Mouse (Mus musculus) brain, embryonic 18.5 days (tissue): ENCODE measurements at regions not wholly inside any gene's neighbourhood (a gene's known extent, or its start where the extent isn't known, plus 50 kb on each side); places are given as distances from the start of the nearest gene placed in this dataset.

Source experiments
- DNase-seq: peaks from one replicate; pipeline ENCODE4 v3.0.0-alpha.2; 2012; ENCODE audit warnings: low read depth, low spot score

- DNase-seq = no peak
Measured at GRCm38 (mm10) chr17:22795213-22795612, 71.7 kb downstream of the Zfp945 start.

DNA sequence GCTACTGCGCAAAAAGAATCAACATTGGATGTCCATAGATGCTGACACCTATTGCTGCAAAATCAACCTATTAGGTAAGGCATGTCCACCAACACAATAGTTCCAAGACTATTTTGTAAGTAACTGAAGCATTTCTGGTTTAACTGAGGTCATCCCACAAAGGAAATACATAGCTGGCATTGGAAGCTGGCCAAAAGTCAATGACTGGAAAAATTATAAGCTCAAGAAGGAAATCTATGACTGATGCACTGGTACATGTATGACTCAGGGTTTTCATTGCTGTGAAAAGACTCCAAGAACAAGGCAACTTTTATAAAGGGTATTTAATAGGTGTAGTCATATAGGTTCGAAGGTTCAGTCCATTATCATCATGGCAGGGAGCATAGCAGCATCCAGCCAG lies 82.5 kb downstream of the Zfp945 start:
- DNase-seq = no peak

- DNase-seq = no peak
Measured at GRCm38 (mm10) chr17:22745736-22746135, 121.2 kb downstream of the Zfp945 start.

GRCm38 (mm10) chr17:22739581-22740178 lies 127.3 kb downstream of the Zfp945 start:
- peak; percentile 74 for DNase-seq

DNA sequence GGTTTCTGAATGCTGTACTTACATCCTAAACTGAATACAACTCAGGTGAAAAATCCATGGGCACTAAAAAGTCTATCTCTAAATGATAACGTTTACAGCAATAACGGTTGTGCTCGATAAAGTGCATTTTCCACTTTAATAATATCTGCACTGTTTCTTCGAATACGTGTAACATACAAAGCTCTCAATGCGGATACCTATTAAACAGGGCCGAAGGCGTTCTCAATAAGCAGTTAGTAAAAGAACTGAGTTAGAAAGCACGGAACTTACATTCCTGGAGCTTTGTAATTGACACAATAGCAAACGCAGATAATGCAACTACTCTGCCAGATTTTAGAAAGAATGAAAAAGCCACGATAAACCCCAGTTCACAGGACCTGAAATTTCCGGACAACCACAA lies 127.8 kb downstream of the Zfp945 start:
- no peak for DNase-seq

- DNase-seq = no peak
Measured at GRCm38 (mm10) chr17:22736360-22736759, 130.6 kb downstream of the Zfp945 start.
